Mouse (Mus musculus) heart, embryonic 10.5 days (tissue): ENCODE results near the gene Sox8. TPM values are rescaled to one million over a fixed set of nuclear protein-coding genes. Genes with fewer than 3 reads are reported as not detected.

ENCODE experiments used
- DNase-seq: peaks from one replicate; pipeline ENCODE4 v3.0.0-alpha.2; 2017; ENCODE audit warnings: low spot score
- H3K27ac ChIP-seq: fragments of 300-500 bp; sonication (generic); 2 replicates; pipeline ENCODE4 v1.5.1; 2016; ENCODE audit warnings: mild to moderate bottlenecking
- H3K27me3 ChIP-seq: fragments of 300-500 bp; sonication (generic); 2 replicates; pipeline ENCODE4 v1.6.1; 2016; ENCODE audit warnings: mild to moderate bottlenecking; ENCODE audit not compliant: poor library complexity, insufficient read depth, severe bottlenecking
- H3K36me3 ChIP-seq: fragments of 300-500 bp; sonication (generic); 2 replicates; pipeline ENCODE4 v1.6.1; 2016; ENCODE audit warnings: mild to moderate bottlenecking, moderate library complexity
- H3K4me1 ChIP-seq: fragments of 300-500 bp; sonication (generic); 2 replicates; pipeline ENCODE4 v1.6.1; 2016; ENCODE audit warnings: mild to moderate bottlenecking
- H3K4me3 ChIP-seq: fragments of 300-500 bp; sonication (generic); 2 replicates; pipeline ENCODE4 v1.5.1; 2016; ENCODE audit warnings: mild to moderate bottlenecking, moderate library complexity
- H3K9me3 ChIP-seq: fragments of 300-500 bp; sonication (generic); 2 replicates; pipeline ENCODE4 v1.6.1; 2016; ENCODE audit warnings: mild to moderate bottlenecking, moderate library complexity
- WGBS: fragments of 180-500 bp; shearing (Covaris S2); methylation state at CpG from one replicate; pipeline ENCODE4 v1.1.7; 2016; 5-methylcytosine and 5-hydroxymethylcytosine counted together
- polyA plus RNA-seq: library from polyadenylated mRNA; unstranded; fragments of >200 nt; fragmentation: Nextera tagmentation; extraction: Ambion mirVana; gene quantifications from 2 replicates; pipeline ENCODE4 v1.2.1, GENCODE M21; 2016

Sox8 gene
- polyA plus RNA-seq: 2.0 and 3.6 TPM in 2 replicates

- 0 out of 2 replicates have a peak, but pooled peaks cover 2% of the 10 kb centered on the region for H3K36me3 ChIP-seq
- H3K27me3 ChIP-seq: peaks cover 73% of the 10 kb centered on the region
- H3K9me3 ChIP-seq: no peaks in the 10 kb centered on the region
- peak within 1 kb of the TSS; percentile 89 for H3K27ac ChIP-seq
- WGBS: under 1% methylated on average over 61 of the region's 61 CpGs
- H3K4me3 ChIP-seq: peak within 1 kb of the TSS; percentile 81
- peak; percentile 94 for DNase-seq
- peaks cover 54% of the 10 kb centered on the region for H3K4me1 ChIP-seq
These were observed at the start of gene Sox8 for GRCm38 (mm10) chr17:25570648-25571452. TSS of gene Sox8 (minus strand) at chr17:25570686.

GRCm38 (mm10) chr17:25618508-25619056 lies 48.1 kb upstream of the Sox8 start:
- no peak for DNase-seq
- Histone ChIP-seq H3K27me3 (no peaks in the 10 kb centered on the region), H3K9me3 (no peaks in the 10 kb centered on the region), H3K4me3 (no peak overlapping the region), H3K4me1 (peaks cover 15% of the 10 kb centered on the region), H3K27ac (no peak overlapping the region; the same call in 1 of the 2 replicates), H3K36me3 (peaks cover 52% of the 10 kb centered on the region)
- WGBS: 71% methylated on average over 16 of the region's 16 CpGs

GRCm38 (mm10) chr17:25614723-25615510 lies 44.4 kb upstream of the Sox8 start:
- peaks cover 52% of the 10 kb centered on the region for H3K36me3 ChIP-seq
- no peak for DNase-seq
- no peak overlapping the region for H3K4me3 ChIP-seq
- WGBS: 90% methylated on average over 10 of the region's 10 CpGs
- H3K27me3 ChIP-seq: no peaks in the 10 kb centered on the region
- H3K27ac ChIP-seq: no peak overlapping the region
- peaks cover 39% of the 10 kb centered on the region for H3K4me1 ChIP-seq
- H3K9me3 ChIP-seq: no peaks in the 10 kb centered on the region

DNA sequence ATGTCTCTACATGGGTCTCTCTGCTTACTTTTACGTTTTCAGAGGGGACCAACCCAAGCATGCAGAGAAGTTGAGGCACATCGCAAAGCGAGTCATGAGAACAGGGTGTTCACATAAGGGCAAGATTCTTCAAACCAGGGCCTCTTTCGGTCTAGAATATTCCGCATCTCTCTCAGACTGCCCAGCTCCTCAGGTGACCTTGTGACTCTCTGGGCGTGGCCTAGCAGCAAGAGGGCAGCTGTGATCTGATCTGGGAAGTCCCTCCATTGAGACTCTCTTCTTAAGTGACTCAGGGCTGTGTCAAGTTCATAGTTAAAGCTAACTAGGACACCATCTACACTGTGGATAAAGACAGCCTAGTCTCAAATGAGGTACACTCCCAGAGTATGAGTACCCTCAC lies 42.8 kb upstream of the Sox8 start:
- Histone ChIP-seq H3K27ac (no peak overlapping the region), H3K27me3 (no peaks in the 10 kb centered on the region), H3K36me3 (peaks cover 54% of the 10 kb centered on the region), H3K4me1 (peaks cover 45% of the 10 kb centered on the region), H3K9me3 (no peaks in the 10 kb centered on the region), H3K4me3 (no peak overlapping the region)
- no peak for DNase-seq
- WGBS: 92% methylated on average over 6 of the region's 6 CpGs

DNA sequence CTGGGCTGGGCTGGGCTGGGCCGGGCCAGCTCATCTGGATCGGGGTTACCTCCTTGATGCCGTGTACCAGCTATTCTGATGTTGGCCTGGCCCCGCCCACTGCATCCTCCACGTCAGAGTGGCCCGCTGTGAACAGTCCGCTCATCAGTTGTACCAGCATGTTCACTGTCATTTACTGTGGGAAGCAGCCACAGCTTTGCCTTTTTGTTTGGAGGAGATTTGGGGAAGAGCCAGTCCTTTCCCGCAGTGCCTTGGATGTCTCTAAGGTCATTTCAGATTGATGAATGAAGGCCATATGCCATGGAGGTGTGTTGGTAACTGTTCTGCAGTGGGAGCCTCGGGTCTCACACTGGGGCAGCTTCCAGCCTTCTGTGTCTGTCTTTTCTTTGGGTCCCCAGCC lies 42.1 kb upstream of the Sox8 start:
- Histone ChIP-seq H3K4me1 (peaks cover 44% of the 10 kb centered on the region), H3K27me3 (no peaks in the 10 kb centered on the region), H3K36me3 (peaks cover 60% of the 10 kb centered on the region), H3K27ac (no peak overlapping the region), H3K4me3 (no peak overlapping the region), H3K9me3 (no peaks in the 10 kb centered on the region)
- no peak for DNase-seq
- 85% methylated on average over 9 of the region's 9 CpGs for WGBS

DNA sequence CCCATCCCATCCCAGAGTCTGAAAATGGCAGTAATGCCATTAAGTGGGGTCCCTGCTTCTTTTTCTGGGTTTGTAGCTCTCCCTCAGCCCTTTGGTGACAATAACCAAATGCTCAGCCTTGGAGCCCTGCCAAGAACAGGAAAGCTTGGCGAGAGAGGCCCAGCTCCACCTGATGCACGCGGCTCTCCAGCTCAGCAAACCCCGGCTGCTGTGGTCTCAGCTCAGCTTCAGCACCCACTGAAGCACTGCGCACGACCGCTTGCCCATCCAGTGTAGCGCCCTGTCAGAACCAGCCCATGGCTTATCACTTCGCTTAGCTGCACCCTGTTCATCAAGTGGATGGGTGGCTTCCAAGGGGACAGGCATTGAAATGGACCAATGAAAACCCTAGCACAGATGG lies 39.7 kb upstream of the Sox8 start:
- DNase-seq: no peak
- Histone ChIP-seq H3K27me3 (no peaks in the 10 kb centered on the region), H3K36me3 (peaks cover 46% of the 10 kb centered on the region), H3K9me3 (no peaks in the 10 kb centered on the region), H3K4me1 (peaks cover 57% of the 10 kb centered on the region), H3K4me3 (peak overlapping the region; percentile 24; the same call in 1 of the 2 replicates), H3K27ac (0 out of 2 replicates have a peak overlapping the region, but pooled peaks have one; percentile 10)
- 41% methylated on average over 9 of the region's 9 CpGs for WGBS

GRCm38 (mm10) chr17:25609506-25609828 lies 39.0 kb upstream of the Sox8 start:
- Histone ChIP-seq H3K4me3 (no peak overlapping the region), H3K27ac (peak overlapping the region; percentile 56; the same call in 1 of the 2 replicates), H3K4me1 (peaks cover 62% of the 10 kb centered on the region), H3K27me3 (no peaks in the 10 kb centered on the region), H3K36me3 (peaks cover 39% of the 10 kb centered on the region), H3K9me3 (no peaks in the 10 kb centered on the region)
- 71% methylated on average over 3 of the region's 3 CpGs for WGBS
- no peak for DNase-seq

DNA sequence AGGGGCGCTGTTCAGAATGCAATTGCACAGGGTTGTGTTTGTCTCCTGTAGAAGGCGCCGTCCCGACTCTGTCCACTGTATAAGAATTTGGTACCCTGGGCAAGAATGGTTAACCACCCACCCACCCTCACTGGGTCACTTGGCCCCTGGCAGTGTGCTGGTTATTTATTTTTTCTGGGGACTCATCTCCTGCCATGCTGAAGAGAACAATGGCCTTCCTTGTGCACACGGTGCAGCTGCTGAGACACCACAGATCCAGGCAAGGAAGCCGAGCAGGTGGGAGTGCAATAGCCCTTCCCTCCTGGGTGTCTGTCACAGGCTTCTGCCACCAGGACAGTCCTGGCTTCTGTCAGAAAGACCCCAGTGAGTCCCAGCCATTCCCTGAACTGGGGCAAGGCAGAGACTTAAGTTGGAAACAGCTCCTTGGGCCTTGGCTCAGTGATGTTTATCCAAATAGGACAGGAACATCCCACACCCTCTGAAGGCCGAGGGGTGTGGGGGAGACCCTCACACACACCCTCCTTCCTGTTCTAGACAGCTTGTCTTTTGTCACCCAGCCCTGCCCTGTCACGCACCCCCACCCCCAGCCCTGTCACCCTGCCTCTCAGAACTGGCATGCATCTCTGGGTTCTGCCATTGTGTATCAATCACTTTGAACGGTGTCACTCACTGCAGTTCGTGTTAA lies 38.5 kb upstream of the Sox8 start:
- WGBS: 62% methylated on average over 10 of the region's 10 CpGs
- DNase-seq: no peak
- peaks cover 34% of the 10 kb centered on the region for H3K36me3 ChIP-seq
- H3K27me3 ChIP-seq: no peaks in the 10 kb centered on the region
- peaks cover 67% of the 10 kb centered on the region for H3K4me1 ChIP-seq
- H3K4me3 ChIP-seq: no peak overlapping the region
- H3K9me3 ChIP-seq: no peaks in the 10 kb centered on the region
- H3K27ac ChIP-seq: peak overlapping the region; percentile 56

- no peak for DNase-seq
- peaks cover 72% of the 10 kb centered on the region for H3K4me1 ChIP-seq
- no peaks in the 10 kb centered on the region for H3K27me3 ChIP-seq
- H3K27ac ChIP-seq: no peak overlapping the region
- no peaks in the 10 kb centered on the region for H3K9me3 ChIP-seq
- peaks cover 28% of the 10 kb centered on the region for H3K36me3 ChIP-seq
- no peak overlapping the region for H3K4me3 ChIP-seq
- 86% methylated on average over 11 of the region's 11 CpGs for WGBS
These were observed 37.8 kb upstream of the Sox8 start for GRCm38 (mm10) chr17:25608137-25608785.

DNA sequence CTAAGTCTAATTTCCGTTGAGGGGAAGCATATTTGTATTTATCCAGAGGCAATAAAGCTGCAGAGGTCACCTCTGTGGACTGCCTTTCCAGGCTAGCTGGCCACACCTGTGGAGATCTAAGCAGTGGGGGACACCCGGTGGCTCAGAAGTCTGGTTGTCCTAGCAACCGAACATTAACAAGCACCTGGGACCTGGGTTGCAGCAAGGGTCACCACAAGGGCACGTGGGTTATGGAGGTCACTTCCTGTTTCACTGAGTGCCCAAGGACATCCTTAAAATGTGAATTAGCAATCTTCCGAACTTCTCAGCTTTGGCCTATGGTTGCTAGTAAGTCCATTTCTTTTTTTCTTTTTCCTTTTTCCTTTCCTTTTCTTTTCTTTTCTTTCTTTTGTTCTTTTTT lies 33.7 kb upstream of the Sox8 start:
- peaks cover 76% of the 10 kb centered on the region for H3K4me1 ChIP-seq
- no peak overlapping the region for H3K4me3 ChIP-seq
- H3K36me3 ChIP-seq: peaks cover 15% of the 10 kb centered on the region
- no peak for DNase-seq
- H3K9me3 ChIP-seq: no peaks in the 10 kb centered on the region
- H3K27ac ChIP-seq: no peak overlapping the region
- 64% methylated on average over 5 of the region's 5 CpGs for WGBS
- H3K27me3 ChIP-seq: no peaks in the 10 kb centered on the region

DNA sequence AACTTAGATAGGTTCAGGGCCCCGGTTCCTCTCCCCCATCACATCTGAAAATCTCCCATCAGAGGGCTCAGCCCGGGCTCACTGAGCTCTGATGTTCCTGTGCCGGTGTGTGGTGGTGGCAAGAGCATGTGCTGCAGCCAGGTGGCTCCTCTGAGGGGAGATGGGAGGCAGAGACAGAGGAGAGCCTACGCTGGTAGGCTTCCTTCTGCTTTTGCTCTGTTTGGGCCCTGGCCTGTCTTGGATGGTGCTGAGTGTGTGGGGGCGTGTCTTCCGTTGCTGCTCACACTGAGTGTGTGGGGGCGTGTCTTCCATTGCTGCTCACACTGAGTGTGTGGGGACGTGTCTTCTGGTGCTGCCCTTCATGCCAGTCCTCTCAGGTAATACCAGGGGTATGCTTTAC lies 31.9 kb upstream of the Sox8 start:
- Histone ChIP-seq H3K36me3 (peaks cover 6% of the 10 kb centered on the region; the same call in 1 of the 2 replicates), H3K27ac (peak overlapping the region; percentile 4; the same call in 1 of the 2 replicates), H3K9me3 (no peaks in the 10 kb centered on the region), H3K27me3 (no peaks in the 10 kb centered on the region), H3K4me3 (no peak overlapping the region), H3K4me1 (peaks cover 71% of the 10 kb centered on the region)
- 75% methylated on average over 8 of the region's 8 CpGs for WGBS
- DNase-seq: no peak

DNA sequence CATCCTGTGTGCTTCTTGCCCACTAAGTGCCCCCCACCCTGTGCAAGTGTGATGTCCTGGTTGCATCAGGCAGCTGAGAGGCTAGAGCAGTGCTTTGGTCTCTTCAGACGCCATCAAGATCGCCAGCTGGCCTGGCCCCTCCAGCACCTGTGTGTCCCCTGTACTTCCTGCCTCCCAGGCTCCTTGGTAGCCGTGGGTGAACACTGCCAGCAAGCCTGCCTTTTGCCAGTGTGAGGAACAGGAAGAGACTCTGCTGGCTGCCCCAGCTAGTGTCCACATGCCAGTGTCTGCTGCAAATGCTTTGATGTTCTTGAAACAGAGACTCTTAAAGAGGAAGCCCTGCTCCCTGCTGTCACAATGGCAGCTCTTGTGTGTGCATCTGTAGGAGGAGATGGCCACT lies 27.1 kb upstream of the Sox8 start:
- Histone ChIP-seq H3K9me3 (no peaks in the 10 kb centered on the region), H3K27me3 (no peaks in the 10 kb centered on the region), H3K27ac (no peak overlapping the region), H3K4me3 (no peak overlapping the region), H3K4me1 (peaks cover 68% of the 10 kb centered on the region), H3K36me3 (peaks cover 21% of the 10 kb centered on the region)
- 60% methylated on average over 3 of the region's 3 CpGs for WGBS
- DNase-seq: no peak
